Mouse (Mus musculus) intestine, embryonic 14.5 days (tissue): ENCODE measurements around the gene Pcsk2. TPM values are rescaled to one million over a fixed set of nuclear protein-coding genes. Genes with fewer than 3 reads are reported as not detected.

Source experiments
- ATAC-seq: fragments of 200-750 bp; cut with Nextera tagmentation; replicated peaks from 2 replicates; pipeline ENCODE4 v1.8.0; 2017; ENCODE audit warnings: low read depth, moderate number of reproducible peaks, moderate TSS enrichment, moderate library complexity; ENCODE audit not compliant: low FRiP score, low TSS enrichment
- DNase-seq: peaks from one replicate; pipeline ENCODE4 v3.0.0-alpha.2; 2018; ENCODE audit warnings: low spot score
- H3K27ac ChIP-seq: fragments of 300-500 bp; sonication (generic); 2 replicates; pipeline ENCODE4 v1.5.1; 2014; ENCODE audit warnings: low read depth, mild to moderate bottlenecking, control low read depth
- H3K27me3 ChIP-seq: fragments of 300-500 bp; sonication (generic); replicated peaks from 2 replicates; pipeline ENCODE4 v1.6.1; 2014; ENCODE audit warnings: low read length, control low read depth; ENCODE audit not compliant: control insufficient read depth, insufficient read depth
- H3K36me3 ChIP-seq: fragments of 300-500 bp; sonication (generic); 2 replicates; pipeline ENCODE4 v1.6.1; 2014; ENCODE audit warnings: low read length, control low read depth; ENCODE audit not compliant: control insufficient read depth, insufficient read depth
- H3K4me1 ChIP-seq: fragments of 300-500 bp; sonication (generic); replicated peaks from 2 replicates; pipeline ENCODE4 v1.6.1; 2014; ENCODE audit warnings: low read length, control low read depth, mixed read lengths; ENCODE audit not compliant: control insufficient read depth, insufficient read depth
- H3K4me2 ChIP-seq: fragments of 300-500 bp; sonication (generic); 2 replicates; pipeline ENCODE4 v1.6.1; 2014; ENCODE audit warnings: low read length
- H3K4me3 ChIP-seq: fragments of 300-500 bp; sonication (generic); 2 replicates; pipeline ENCODE4 v1.5.1; 2014; ENCODE audit warnings: low read depth, low read length, control low read depth, mixed read lengths
- H3K9ac ChIP-seq: fragments of 300-500 bp; sonication (generic); 2 replicates; pipeline ENCODE4 v1.6.1; 2014; ENCODE audit warnings: mild to moderate bottlenecking, low read length
- H3K9me3 ChIP-seq: fragments of 300-500 bp; sonication (generic); 2 replicates; pipeline ENCODE4 v1.6.1; 2016; ENCODE audit warnings: low read length, control low read depth; ENCODE audit not compliant: control insufficient read depth
- WGBS: fragments of 180-500 bp; shearing (Covaris S2); extraction: QIAGEN DNeasy Blood & Tissue Kit; methylation state at CpG from one replicate; pipeline ENCODE4 v1.1.7; 2014; 5-methylcytosine and 5-hydroxymethylcytosine counted together
- polyA plus RNA-seq: library from polyadenylated mRNA; unstranded; fragments of >200 nt; fragmentation: Nextera tagmentation; extraction: Ambion mirVana; gene quantifications from 2 replicates; pipeline ENCODE4 v1.2.1, GENCODE M21; 2014

Pcsk2 gene
- polyA plus RNA-seq, 1 experiment from 2014 or later, result 1.7 TPM

DNA sequence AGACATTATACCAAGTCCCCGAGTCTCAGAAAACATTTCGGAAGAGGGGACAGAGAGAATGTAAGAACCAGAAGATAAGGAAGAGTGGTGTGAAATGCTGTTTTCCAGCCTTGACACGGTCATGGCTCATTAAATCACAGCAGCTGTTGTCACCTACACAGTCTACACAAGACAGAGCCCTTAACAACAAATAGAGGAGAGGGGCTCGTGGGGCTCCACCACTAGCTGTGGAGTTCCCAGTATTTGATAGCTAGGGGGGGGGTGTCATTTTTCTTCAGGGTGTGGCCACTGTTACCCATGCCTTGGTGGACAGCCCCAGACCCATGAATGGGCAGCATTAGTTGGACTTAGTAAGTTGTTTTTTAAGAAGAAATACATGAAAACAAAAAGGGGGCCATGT, 266.3 kb downstream of the Pcsk2 start:
- Histone ChIP-seq H3K9me3 (no peaks in the 10 kb centered on the region), H3K36me3 (no peaks in the 10 kb centered on the region), H3K27me3 (no peaks in the 10 kb centered on the region), H3K4me1 (no peaks in the 10 kb centered on the region), H3K4me2 (no peak overlapping the region), H3K4me3 (no peak overlapping the region), H3K9ac (no peak overlapping the region), H3K27ac (no peak overlapping the region)
- WGBS, result 75% methylated on average over 4 of the region's 4 CpGs
- ATAC-seq (no peak), DNase-seq (no peak)

DNA sequence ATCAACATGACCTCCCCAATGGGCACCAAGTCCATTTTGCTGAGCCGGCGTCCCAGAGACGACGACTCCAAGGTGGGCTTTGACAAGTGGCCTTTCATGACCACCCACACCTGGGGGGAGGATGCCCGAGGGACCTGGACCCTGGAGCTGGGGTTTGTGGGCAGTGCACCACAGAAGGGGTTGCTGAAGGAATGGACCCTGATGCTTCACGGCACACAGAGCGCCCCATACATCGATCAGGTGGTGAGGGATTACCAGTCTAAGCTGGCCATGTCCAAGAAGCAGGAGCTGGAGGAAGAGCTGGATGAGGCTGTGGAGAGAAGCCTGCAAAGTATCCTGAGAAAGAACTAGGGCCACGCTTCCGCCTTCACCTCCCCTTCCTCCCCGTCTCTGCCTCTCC, 267.5 kb downstream of the Pcsk2 start:
- Histone ChIP-seq H3K4me2 (no peak overlapping the region), H3K4me1 (no peaks in the 10 kb centered on the region), H3K27me3 (no peaks in the 10 kb centered on the region), H3K9ac (no peak overlapping the region), H3K9me3 (no peaks in the 10 kb centered on the region), H3K27ac (no peak overlapping the region), H3K36me3 (no peaks in the 10 kb centered on the region), H3K4me3 (no peak overlapping the region)
- ATAC-seq (no peak), DNase-seq (no peak)
- WGBS, result 88% methylated on average over 11 of the region's 11 CpGs

DNA sequence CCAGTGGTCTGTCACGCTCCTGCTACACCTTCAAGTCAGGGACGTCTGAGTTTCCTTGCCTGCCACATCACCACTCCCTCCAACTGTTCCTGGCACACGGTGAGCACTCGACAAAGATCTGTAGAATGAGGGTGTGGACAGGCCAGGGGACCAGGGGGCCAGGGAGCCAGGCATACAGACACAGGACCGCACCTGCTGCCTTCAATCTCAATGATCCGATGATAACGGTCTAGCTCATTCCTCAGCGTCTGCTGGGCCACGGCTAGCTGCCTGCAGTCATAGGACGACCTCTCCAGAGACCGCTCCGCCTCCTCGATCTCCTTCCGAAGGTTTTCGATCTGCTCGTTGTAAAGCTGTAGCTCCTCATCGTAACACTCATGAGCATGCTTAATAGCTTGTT, 285.7 kb downstream of the Pcsk2 start:
- H3K4me1 ChIP-seq, result no peaks in the 10 kb centered on the region
- H3K27me3 ChIP-seq, result no peaks in the 10 kb centered on the region
- no peaks in the 10 kb centered on the region for H3K36me3 ChIP-seq
- no peak for DNase-seq
- WGBS, result 66% methylated on average over 17 of the region's 17 CpGs
- H3K4me2 ChIP-seq, result no peak overlapping the region
- no peaks in the 10 kb centered on the region for H3K9me3 ChIP-seq
- no peak overlapping the region for H3K4me3 ChIP-seq
- no peak overlapping the region for H3K27ac ChIP-seq
- H3K9ac ChIP-seq, result no peak overlapping the region
- no peak for ATAC-seq

DNA sequence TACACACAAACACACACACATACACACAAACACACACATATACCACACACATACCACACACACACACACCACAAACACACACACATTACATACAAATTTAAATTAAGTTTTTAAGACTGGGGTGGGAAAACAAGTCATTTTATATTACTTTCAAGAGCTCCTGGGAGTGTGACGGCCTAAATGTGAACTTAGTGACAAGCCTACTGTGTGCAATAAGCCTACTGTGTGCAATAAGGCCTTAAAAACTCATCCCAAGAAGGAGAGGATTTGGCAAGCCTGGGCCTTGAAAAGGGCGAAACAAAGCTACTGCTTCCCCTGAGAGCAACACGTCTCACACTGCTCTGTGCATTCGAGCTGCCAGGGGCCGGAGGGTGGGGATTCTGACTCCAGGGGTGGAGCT, 286.8 kb downstream of the Pcsk2 start:
- Histone ChIP-seq H3K4me3 (no peak overlapping the region), H3K9ac (no peak overlapping the region), H3K27me3 (no peaks in the 10 kb centered on the region), H3K36me3 (no peaks in the 10 kb centered on the region), H3K4me1 (no peaks in the 10 kb centered on the region), H3K9me3 (no peaks in the 10 kb centered on the region), H3K27ac (no peak overlapping the region), H3K4me2 (no peak overlapping the region)
- WGBS, result 79% methylated on average over 5 of the region's 5 CpGs
- no peak for ATAC-seq
- no peak for DNase-seq

DNA sequence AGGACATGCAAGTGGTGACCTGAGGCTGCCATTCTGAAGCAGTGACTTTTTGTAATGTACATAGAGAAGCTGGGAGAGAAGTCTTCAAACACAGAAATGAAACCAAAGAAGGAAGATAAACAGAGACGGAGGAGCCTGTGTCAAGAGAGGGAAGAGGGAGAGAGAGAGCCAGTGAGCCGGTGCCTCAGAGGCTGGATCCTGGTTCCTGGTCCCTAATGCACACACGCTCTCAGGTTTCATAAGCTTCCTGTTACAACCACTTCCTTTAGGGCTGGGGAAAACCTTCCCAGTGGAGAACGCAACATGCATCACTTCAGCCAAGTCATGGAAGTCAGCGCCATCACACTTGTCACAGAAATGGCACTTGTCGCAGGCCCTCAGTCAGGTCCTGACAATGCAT, 288.1 kb downstream of the Pcsk2 start:
- no peak overlapping the region for H3K4me3 ChIP-seq
- no peaks in the 10 kb centered on the region for H3K36me3 ChIP-seq
- no peak overlapping the region for H3K9ac ChIP-seq
- no peak overlapping the region for H3K4me2 ChIP-seq
- 49% methylated on average over 6 of the region's 6 CpGs for WGBS
- H3K27ac ChIP-seq, result no peak overlapping the region
- H3K27me3 ChIP-seq, result no peaks in the 10 kb centered on the region
- H3K9me3 ChIP-seq, result no peaks in the 10 kb centered on the region
- no peaks in the 10 kb centered on the region for H3K4me1 ChIP-seq
- no peak for ATAC-seq
- no peak for DNase-seq

DNA sequence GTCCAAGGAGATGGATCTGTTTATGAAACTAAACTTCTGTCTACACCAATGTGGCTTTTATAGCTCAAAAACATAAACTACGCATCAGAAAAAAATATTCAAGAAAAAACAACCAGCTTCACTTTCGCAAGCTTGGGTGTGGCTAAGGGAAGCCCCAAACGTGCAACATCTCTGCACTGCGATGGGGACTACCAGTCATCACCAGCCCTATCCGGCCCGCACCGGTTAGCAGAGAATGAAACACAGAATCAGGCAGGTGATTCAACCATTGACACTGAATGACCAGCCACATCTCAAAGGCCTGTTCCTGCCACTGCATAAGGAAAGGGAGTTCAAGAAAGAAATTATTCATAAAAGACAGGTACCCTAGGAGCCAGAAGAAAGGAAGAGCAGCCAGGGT, 289.9 kb downstream of the Pcsk2 start:
- no peak overlapping the region for H3K4me3 ChIP-seq
- WGBS, result 76% methylated on average over 7 of the region's 7 CpGs
- no peaks in the 10 kb centered on the region for H3K4me1 ChIP-seq
- no peak overlapping the region for H3K9ac ChIP-seq
- no peak for DNase-seq
- no peak overlapping the region for H3K27ac ChIP-seq
- no peak for ATAC-seq
- H3K36me3 ChIP-seq, result no peaks in the 10 kb centered on the region
- H3K9me3 ChIP-seq, result no peaks in the 10 kb centered on the region
- H3K27me3 ChIP-seq, result no peaks in the 10 kb centered on the region
- no peak overlapping the region for H3K4me2 ChIP-seq

DNA sequence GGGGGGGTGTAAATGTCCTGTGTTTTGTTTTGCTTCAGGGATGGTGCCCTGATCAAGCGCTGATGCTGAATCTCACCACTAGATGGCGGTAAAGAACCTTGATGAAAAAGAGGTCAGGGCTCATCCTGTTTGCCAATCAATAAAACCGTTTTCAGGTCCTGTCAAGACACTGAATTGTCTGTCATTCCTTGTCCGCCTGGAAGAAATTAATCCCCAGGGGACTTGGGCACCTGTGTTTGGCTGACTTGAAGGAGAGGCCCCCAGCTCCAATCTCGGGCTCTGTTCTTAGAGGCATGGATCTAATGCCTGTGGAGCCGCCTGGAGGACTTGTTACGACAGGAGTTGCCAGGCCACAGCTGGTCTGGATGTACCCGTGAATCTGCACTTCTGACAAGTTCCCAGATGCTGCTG, 291.3 kb downstream of the Pcsk2 start:
- Histone ChIP-seq H3K9me3 (no peaks in the 10 kb centered on the region), H3K27ac (no peak overlapping the region), H3K36me3 (no peaks in the 10 kb centered on the region), H3K9ac (no peak overlapping the region), H3K4me2 (peak overlapping the region; percentile 41), H3K4me1 (no peaks in the 10 kb centered on the region), H3K27me3 (no peaks in the 10 kb centered on the region), H3K4me3 (peak overlapping the region; percentile 15; the same call in 1 of the 2 replicates)
- ATAC-seq (peak; percentile 44), DNase-seq (peak; percentile 89)
- WGBS, result under 1% methylated on average over 8 of the region's 8 CpGs

DNA sequence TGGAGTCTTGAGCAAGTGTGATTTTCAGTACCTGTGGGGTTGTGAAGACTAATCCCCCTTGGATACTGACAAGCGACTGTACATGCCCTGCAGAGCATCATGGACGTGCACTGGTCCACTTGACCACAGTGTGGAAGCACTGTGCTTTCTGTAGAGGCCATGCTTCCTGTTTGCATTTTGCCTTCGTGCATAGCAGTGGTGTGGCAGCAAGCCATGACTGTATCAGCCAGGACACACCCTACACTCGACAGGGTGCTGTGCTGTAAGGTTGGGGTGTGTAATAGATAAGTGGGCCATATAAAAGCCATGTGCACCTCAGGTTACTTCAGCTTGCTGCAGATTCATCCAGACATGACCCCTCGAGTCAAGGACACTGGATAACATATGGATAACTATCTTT, 292.7 kb downstream of the Pcsk2 start:
- no peak overlapping the region for H3K27ac ChIP-seq
- no peak overlapping the region for H3K9ac ChIP-seq
- no peak overlapping the region for H3K4me3 ChIP-seq
- 49% methylated on average over 5 of the region's 5 CpGs for WGBS
- H3K4me1 ChIP-seq, result no peaks in the 10 kb centered on the region
- no peaks in the 10 kb centered on the region for H3K27me3 ChIP-seq
- no peaks in the 10 kb centered on the region for H3K9me3 ChIP-seq
- H3K4me2 ChIP-seq, result no peak overlapping the region
- peak; percentile 82 for ATAC-seq
- H3K36me3 ChIP-seq, result no peaks in the 10 kb centered on the region
- DNase-seq, result peak; percentile 57

DNA sequence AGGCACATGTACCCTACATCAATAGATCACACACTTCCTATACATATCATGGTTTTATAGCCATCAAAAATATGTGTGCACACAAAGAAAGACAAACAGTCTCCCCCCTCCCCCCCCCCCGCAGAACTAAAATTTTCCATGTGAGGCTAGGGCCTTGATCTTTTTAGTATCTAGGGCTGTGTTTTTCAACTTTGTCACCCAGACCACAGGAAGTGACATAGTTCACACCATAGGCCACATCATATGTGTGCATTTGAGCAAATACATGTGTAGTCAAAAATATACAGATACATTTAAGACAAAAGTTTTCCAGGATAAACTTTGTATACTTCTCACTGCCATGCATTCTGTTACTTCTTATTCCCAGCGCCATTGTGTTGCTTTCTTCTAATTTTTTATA, 293.5 kb downstream of the Pcsk2 start:
- 93% methylated on average over 2 of the region's 2 CpGs for WGBS

More for the DNA sequence above, 293.5 kb downstream of the Pcsk2 start:
- Histone ChIP-seq H3K27ac (no peak overlapping the region), H3K27me3 (no peaks in the 10 kb centered on the region), H3K36me3 (no peaks in the 10 kb centered on the region), H3K9ac (no peak overlapping the region), H3K4me1 (no peaks in the 10 kb centered on the region), H3K4me2 (no peak overlapping the region), H3K4me3 (no peak overlapping the region), H3K9me3 (no peaks in the 10 kb centered on the region)
- DNase-seq (no peak), ATAC-seq (no peak)
